Mouse (Mus musculus) CH12.LX (cell line): ENCODE measurements around the gene Ctnnbip1.
A peak's percentile ranks its signal among the peaks of the same experiment; 100 is the strongest.

Experiments
- CHD1 ChIP-seq: IDR thresholded peaks from 2 replicates; pipeline ENCODE4 v1.6.1; 2012; ENCODE audit warnings: low read depth, low read length, improper control_type of control experiment, inconsistent platforms
- CTCF ChIP-seq, 2 experiments: IDR thresholded peaks in 1 of 2; conservative IDR thresholded peaks in 1 of 2; 2 replicates each; pipeline ENCODE4 v1.5.1; 2011 to 2012; ENCODE audit warnings: low read depth in 2 of 2, low read length in 2 of 2, improper control_type of control experiment in 1 of 2, inconsistent platforms in 1 of 2, mild to moderate bottlenecking in 1 of 2, moderate library complexity in 1 of 2
- GABPA ChIP-seq: IDR thresholded peaks from 2 replicates; pipeline ENCODE4 v1.6.1; 2012; ENCODE audit warnings: low read depth, low read length, improper control_type of control experiment, inconsistent platforms; ENCODE audit not compliant: insufficient replicate concordance
- JUN ChIP-seq: IDR thresholded peaks from 2 replicates; pipeline ENCODE4 v1.6.1; 2011; ENCODE audit warnings: low read depth, mild to moderate bottlenecking, low read length, improper control_type of control experiment, moderate library complexity; ENCODE audit not compliant: insufficient read depth
- MAFK ChIP-seq: IDR thresholded peaks from 2 replicates; pipeline ENCODE4 v1.6.1; 2011; ENCODE audit warnings: low read length, improper control_type of control experiment; ENCODE audit not compliant: insufficient replicate concordance
- PAX5 ChIP-seq: IDR thresholded peaks from 2 replicates; pipeline ENCODE4 v1.6.1; 2012; ENCODE audit warnings: low read length, inconsistent platforms, mixed read lengths
- POLR2A ChIP-seq: IDR thresholded peaks from 2 replicates; pipeline ENCODE4 v1.6.1; 2011; ENCODE audit warnings: low read depth, mild to moderate bottlenecking, improper control_type of control experiment, low read length
- RAD21 ChIP-seq: IDR thresholded peaks from 2 replicates; pipeline ENCODE4 v1.6.1; 2011; ENCODE audit warnings: low read depth, mild to moderate bottlenecking, low read length, improper control_type of control experiment, moderate library complexity
- USF1 ChIP-seq: IDR thresholded peaks from 2 replicates; pipeline ENCODE4 v1.6.1; 2014; ENCODE audit warnings: low read depth, mild to moderate bottlenecking, inconsistent platforms, low read length, improper control_type of control experiment
- ZNF384 ChIP-seq: IDR thresholded peaks from 2 replicates; pipeline ENCODE4 v1.6.1; 2012; ENCODE audit warnings: low read depth, low read length, improper control_type of control experiment, inconsistent platforms

- no peak for TF ChIP-seq MAFK
- TF ChIP-seq POLR2A, result no peak
- peak; percentile 50 to 54; a peak in 3 of 4 replicates for TF ChIP-seq CTCF (conservative IDR thresholded peaks at IDR 0.05 in 1 of 2, IDR thresholded peaks at IDR 0.05 in 1 of 2; ENCODE audit: low read depth in 2 of 2, low read length in 2 of 2)
- no peak for TF ChIP-seq USF1
- TF ChIP-seq GABPA, result no peak
- TF ChIP-seq RAD21, result peak; percentile 21
- no peak for TF ChIP-seq CHD1
- no peak for TF ChIP-seq PAX5
- TF ChIP-seq JUN, result no peak
- TF ChIP-seq ZNF384, result no peak
These were observed 26.9 kb upstream of the Ctnnbip1 start for GRCm38 (mm10) chr4:149491151-149491550.
